Mouse (Mus musculus) heart, adult 8-10 months (tissue): ENCODE data around the gene Ube2e1. TPM values are rescaled to one million over a fixed set of nuclear protein-coding genes. Genes with fewer than 3 reads are reported as not detected.
"Not testable (repeated sequence)": the region's sequence is repeated elsewhere in the genome, so short reads cannot be mapped to it uniquely, and the experiment has no call there.

Experiments
- DNase-seq: peaks from one replicate; pipeline ENCODE4 v3.0.0; 2022; ENCODE audit warnings: low spot score
- total RNA-seq, 4 experiments: library from RNA; stranded (reverse); gene quantifications; 2 replicates each; pipeline ENCODE4 v1.2.4; 2022

The Ube2e1 gene
- total RNA-seq, 4 experiments from 2014 or later: 37.6 to 46.9 (median 40.8) TPM

- no peak for DNase-seq
Observed at GRCm38 (mm10) chr14:18317457-18318411, 13.9 kb downstream of the Ube2e1 start.

DNA sequence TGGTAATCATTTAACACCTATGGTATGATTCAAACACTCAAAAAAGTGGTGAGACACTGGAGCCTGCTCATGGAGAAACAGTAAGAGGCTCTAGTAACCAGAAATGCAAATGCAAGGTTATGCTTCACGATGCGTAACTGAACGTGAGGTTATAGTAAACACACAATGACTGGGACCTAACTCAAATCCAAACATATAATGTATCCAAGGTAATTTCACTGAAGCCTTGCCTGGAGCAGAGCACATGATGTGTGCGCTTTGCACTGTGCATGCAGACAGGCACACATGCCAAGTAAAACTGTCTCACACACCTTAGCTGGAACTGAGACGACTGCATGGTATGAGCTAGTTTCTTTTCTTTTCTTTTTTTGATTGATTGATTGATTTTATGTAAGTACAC lies 27.5 kb downstream of the Ube2e1 start:
- DNase-seq: no peak

DNA sequence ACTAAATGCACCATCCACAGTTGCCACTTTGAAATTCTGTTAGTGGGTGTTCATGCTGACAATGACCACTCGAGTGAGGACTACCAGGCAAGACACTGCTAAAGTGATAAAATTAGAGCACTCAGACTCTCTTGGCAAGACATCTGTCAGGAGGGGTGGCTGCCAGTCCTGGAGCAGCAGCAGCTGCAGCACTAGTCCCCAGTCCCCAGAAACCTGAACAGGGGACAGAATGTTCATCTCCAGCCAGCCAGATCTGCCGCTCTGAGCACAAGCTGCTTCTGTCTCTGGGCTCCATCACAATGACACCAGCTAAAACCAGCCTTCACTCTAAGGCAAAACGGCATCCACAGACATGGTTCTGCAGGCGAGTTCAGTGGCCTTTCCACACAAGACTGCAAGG lies 28.4 kb downstream of the Ube2e1 start:
- peak; percentile 68 for DNase-seq

GRCm38 (mm10) chr14:18302750-18303149 lies 28.9 kb downstream of the Ube2e1 start:
- no peak for DNase-seq

GRCm38 (mm10) chr14:18301591-18301990 lies 30.1 kb downstream of the Ube2e1 start:
- no peak for DNase-seq

- no peak for DNase-seq
Observed at GRCm38 (mm10) chr14:18300676-18301075, 31.0 kb downstream of the Ube2e1 start.

DNA sequence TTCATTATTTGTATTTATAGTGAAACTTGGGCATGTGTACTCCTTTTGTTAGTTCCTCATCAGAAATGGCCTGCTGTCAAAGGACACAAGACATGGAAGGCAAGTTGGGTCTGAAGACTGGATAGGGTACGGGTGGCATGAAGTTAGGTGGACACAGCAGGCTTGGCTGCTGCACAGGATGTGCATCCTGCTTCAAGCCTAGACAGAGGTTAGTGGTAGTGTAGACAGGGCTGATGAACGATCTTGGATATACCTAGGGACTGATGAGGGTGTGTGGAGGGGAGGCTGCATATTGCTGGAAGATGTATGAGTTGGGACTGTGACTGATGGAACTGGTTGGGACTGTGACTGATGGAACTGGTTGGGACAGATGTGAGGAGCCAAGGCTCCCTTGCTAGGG lies 32.8 kb downstream of the Ube2e1 start:
- DNase-seq: no peak

DNA sequence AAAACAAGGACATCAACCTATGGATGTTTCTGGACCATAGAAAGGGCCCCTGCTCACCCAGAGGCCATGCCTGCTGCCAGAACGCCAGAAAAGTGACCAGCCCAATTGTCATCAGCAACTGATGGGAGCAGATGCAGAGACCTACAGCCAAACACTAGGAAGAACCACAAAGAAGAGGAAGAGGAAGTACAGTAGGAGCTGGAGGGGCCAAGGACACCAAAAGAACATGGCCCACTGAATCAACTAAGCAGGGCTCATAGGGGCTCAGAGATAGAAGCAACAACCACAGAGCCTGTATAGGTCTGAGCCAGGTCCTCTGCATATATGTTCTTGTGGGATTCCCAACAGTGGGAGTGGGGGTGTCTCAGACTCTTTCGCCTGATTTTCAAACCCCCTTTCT lies 34.2 kb downstream of the Ube2e1 start:
- no peak for DNase-seq

- DNase-seq: no peak
Observed at GRCm38 (mm10) chr14:18292578-18292977, 39.1 kb downstream of the Ube2e1 start.

GRCm38 (mm10) chr14:18292111-18292510 lies 39.5 kb downstream of the Ube2e1 start:
- DNase-seq: no peak

GRCm38 (mm10) chr14:18287391-18287790 lies 44.3 kb downstream of the Ube2e1 start:
- no peak for DNase-seq

DNA sequence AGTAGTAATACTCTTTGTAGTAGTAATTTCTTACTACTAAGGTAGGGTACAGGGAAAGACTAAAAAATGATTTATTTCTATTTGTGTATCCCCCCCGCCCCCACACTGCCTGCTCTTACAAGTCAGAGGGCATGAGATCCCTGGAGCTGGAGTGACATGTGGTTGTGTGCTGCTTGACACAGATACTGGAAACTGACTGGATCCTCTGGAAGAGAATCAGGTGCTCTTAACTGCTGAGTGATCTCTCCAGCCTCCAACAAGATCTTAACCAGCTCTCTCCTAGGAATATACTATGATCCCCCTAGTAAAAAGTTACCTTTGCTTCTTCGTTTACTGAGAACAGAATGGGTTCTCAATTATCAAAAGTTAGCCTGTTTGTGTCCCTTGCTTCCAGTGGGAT lies 45.2 kb downstream of the Ube2e1 start:
- no peak for DNase-seq

DNA sequence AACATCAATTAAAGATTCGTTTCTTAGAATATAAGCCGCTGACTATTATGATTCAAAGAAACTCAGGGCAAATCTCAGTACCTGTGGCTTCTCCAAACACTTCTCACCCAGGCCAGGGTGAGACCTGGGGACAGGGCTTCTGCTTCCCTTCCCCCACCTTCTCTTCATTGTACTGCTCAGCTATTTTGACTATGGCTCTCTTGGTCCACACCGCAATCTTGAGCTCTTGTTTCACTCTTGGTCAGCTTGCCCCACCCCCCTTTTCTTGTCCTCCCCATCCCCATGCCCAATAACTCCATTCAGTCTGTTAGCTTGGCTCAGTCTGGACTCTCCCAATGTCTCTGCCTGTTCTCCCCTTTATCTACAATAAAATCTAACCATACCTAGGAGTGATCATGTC lies 46.2 kb downstream of the Ube2e1 start:
- DNase-seq: no peak

DNA sequence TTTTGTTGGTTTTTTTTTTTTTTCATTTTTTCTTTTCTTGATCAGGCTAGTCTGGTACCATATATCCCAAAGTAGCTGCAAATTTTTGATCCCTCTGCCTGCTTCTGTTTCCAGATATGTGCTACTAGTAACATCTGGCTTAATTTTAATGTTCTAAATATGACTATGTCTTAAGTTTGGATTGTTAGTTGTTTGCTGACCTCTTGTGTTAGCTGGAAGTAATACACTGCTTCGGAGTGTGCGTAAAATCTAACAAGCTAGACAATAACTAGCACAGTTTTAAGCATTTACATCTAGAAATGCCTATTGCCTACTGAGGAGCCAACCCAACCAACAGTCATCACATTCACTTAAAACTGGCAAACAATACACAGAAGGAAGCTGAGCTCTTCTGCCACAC lies 47.1 kb downstream of the Ube2e1 start:
- peak; percentile 28 for DNase-seq

DNA sequence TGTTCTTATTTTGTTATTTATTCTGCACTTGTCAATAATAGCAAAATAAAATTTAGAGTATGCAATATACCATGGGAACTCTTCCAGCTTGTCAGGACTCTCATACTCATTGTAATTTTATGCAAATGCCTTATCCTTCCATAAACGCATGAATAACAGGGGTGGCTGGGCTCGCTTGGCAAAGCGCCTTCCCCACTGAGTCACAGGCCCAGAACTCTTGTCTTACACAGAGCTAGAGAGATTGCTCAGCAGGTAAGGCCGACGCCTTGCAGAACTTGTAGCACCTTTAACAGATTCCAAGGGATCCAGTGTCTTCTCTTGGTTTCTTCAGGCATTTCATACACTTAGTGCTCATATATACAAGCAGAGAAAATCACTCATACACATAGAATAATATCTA lies 51.3 kb downstream of the Ube2e1 start:
- no peak for DNase-seq

- no peak for DNase-seq
Observed at GRCm38 (mm10) chr14:18274526-18274925, 57.1 kb downstream of the Ube2e1 start.

DNA sequence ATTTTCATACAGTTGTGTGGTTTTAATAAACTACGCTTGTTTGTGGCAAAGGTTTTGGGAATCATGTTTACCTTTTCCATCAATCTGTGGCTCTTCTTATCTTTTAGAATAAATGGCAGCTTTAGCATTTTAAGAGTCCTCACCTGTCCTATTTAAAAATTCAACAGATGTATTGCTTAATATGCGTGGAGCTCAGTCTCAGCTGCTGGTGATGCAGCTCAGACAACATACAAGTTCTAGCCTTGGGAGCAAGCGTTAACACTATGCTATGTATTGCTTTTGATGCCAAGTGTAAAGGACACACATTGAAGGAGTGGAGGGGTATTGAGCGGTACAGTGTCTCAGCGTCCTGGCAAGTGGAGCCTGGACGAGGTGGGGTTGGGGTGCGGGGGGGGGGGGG lies 60.0 kb downstream of the Ube2e1 start:
- DNase-seq: no peak

GRCm38 (mm10) chr14:18270529-18271441 lies 60.9 kb downstream of the Ube2e1 start, which contains the start of the genes Nkiras1 and Rpl15:
Gene Nkiras1 (plus strand): TSS chr14:18271136.
Gene Rpl15 (minus strand): TSS chr14:18271391.
- peak; percentile 99 for DNase-seq

- not testable (repeated sequence) for DNase-seq
Observed at GRCm38 (mm10) chr14:18269947-18270528, 61.6 kb downstream of the Ube2e1 start.

DNA sequence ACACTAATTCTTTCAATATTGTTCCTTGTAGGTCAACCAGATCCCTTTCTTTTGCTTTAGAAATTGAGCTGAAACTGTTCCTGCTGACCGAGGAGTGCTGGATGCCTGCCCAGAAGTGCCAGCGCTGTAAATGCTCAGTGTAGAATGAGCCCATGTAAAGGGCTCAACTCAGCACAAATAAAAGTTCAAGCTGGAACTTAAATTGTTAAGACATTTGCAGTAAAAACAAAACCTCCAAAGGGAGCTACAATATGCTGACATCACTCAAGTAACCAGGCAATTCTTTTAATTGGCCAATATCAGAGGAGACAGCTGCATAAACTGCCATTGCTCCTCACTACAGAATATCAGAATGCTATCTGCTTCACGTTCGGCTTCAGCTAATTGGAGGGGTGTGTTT lies 68.2 kb downstream of the Ube2e1 start:
- DNase-seq: no peak

DNA sequence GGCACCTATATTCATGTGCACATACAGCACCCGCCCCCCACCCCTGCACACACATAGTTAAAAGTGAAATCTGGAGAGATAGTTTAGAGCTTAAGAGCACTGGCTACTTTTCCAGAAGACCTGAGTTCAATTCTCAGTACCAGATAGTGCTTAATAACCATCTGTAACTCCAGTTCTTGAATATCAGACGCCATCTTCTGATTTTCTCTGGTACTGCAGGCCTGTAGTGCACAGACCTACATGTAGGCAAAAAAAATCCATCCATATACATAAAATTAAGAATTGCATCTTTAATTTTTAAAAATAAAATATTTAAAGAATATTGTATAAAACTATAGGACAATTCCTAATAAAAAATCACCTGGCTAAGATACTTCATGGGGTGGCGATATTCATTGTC lies 70.5 kb downstream of the Ube2e1 start:
- no peak for DNase-seq

DNA sequence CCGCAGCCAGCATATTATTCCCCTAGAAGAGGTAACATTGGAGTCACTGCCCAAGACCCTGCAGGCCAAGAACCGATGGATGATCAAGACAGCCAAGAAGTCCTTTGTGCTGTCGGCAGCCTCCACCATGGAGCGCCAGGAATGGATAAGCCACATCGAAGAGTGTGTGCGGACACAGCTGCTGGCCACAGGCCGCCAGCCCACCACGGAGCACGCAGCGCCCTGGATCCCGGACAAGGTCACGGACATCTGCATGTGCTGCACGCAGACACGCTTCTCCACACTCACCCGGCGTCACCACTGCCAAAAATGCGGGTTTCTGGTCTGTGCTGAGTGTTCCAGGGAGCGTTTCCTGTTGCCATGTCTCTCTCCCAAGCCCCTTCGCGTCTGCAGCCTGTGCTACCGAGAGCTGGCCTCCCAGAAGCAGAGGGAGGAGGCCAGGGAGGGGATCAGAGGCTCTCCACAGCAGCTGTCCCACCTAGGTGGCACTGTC lies 89.0 kb downstream of the Ube2e1 start:
- no peak for DNase-seq
